Comparison of ENCODE assay signal across 10 mouse cellular contexts in the genomic region with DNA sequence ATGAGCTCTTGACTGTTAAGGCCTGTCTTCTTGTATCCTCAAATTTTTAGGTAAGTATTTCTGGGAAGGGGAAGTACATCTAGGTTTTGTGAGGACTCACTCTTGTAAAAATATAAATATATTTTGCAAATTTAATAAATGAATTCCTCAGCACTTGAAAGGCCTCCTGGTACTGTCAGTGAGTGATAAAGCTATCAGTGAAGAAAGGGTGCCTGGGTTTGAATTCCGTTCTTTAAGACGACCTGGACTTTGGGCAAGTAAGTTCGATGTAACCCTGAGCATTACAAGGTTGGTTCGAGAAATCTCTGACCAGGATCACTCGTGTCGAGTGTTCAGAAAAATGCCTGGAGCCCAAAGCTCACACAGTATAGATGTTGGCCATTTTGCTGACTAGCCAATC. TPM values are rescaled to one million over a fixed set of nuclear protein-coding genes. Genes with fewer than 3 reads are reported as not detected.
DNase-seq lines count a peak whose midpoint lies in the region; ATAC-seq and TF ChIP-seq lines count a peak whose summit lies in the region.
"Had no signal": no experiment of that assay in that cellular context is flagged by ENCODE, and none has a peak within 500 bp of the region (broad histone marks: within the 10 kb centered on the region; RNA-seq: fewer than 3 reads in every experiment).

No protein-coding gene starts in this region.

- no peak for DNase-seq in hindbrain, postnatal 0 days (ENCODE audit: low spot score)
- no peak for DNase-seq in neural tube, embryonic 10.5 days (ENCODE audit: extremely low spot score, low spot score)
- no peak for DNase-seq in limb, embryonic 11.5 days (ENCODE audit: low spot score)
- no peak for DNase-seq in testis, postnatal 10 days (ENCODE audit: low spot score)
- no peak for DNase-seq in adrenal gland, postnatal 36 days
- DNase-seq: cerebellum, adult 18-20 months; kidney, postnatal 10 days had no signal

- H3K4me1 ChIP-seq in hindbrain, embryonic 12.5 days: peaks cover 82% of the 10 kb centered on the region
- H3K4me1 ChIP-seq in hindbrain, postnatal 0 days (ENCODE audit: insufficient read depth, low read length): peaks cover 10% of the 10 kb centered on the region; the same call in 1 of the 2 replicates
- H3K4me1 ChIP-seq in neural tube, embryonic 13.5 days (replicated peaks): peaks cover 94% of the 10 kb centered on the region
- H3K4me1 ChIP-seq in limb, embryonic 11.5 days (ENCODE audit: control insufficient read depth, insufficient read depth, low read length): peaks cover 43% of the 10 kb centered on the region

- no peak overlapping the region for H3K4me3 ChIP-seq in hindbrain, embryonic 12.5 days
- no peak overlapping the region for H3K4me3 ChIP-seq in hindbrain, postnatal 0 days (ENCODE audit: low read length)
- no peak overlapping the region for H3K4me3 ChIP-seq in neural tube, embryonic 13.5 days
- H3K4me3 ChIP-seq in limb, embryonic 11.5 days (ENCODE audit: low read depth, low read length): no peak overlapping the region

- WGBS in hindbrain, embryonic 12.5 days: 83% methylated on average over 6 of the region's 6 CpGs
- 85% methylated on average over 6 of the region's 6 CpGs for WGBS in hindbrain, postnatal 0 days
- WGBS in neural tube, embryonic 13.5 days: 87% methylated on average over 6 of the region's 6 CpGs
- WGBS in limb, embryonic 11.5 days: 63% methylated on average over 6 of the region's 6 CpGs

- 0 out of 2 replicates have a peak overlapping the region, but pooled peaks have one; percentile 60 for H3K27ac ChIP-seq in hindbrain, embryonic 12.5 days
- H3K27ac ChIP-seq in hindbrain, postnatal 0 days: no peak overlapping the region
- peak overlapping the region; percentile 71 for H3K27ac ChIP-seq in neural tube, embryonic 13.5 days (replicated peaks)
- H3K27ac ChIP-seq in limb, embryonic 11.5 days (replicated peaks; ENCODE audit: low read depth, low read length): peak overlapping the region; percentile 96

- no peak for ATAC-seq in hindbrain, embryonic 12.5 days (ENCODE audit: low FRiP score)
- no peak for ATAC-seq in hindbrain, postnatal 0 days
- no peak for ATAC-seq in neural tube, embryonic 13.5 days (ENCODE audit: low read depth)
- no peak for ATAC-seq in limb, embryonic 11.5 days (ENCODE audit: insufficient number of reproducible peaks, low FRiP score, low TSS enrichment, low read depth)

- TF ChIP-seq CTCF in hindbrain, postnatal 0 days (IDR thresholded peaks at IDR 0.05; ENCODE audit: low read depth): no peak

- H3K9me3 ChIP-seq in hindbrain, embryonic 12.5 days (replicated peaks): no peaks in the 10 kb centered on the region
- H3K9me3 ChIP-seq in hindbrain, postnatal 0 days (ENCODE audit: low read length): no peaks in the 10 kb centered on the region
- no peaks in the 10 kb centered on the region for H3K9me3 ChIP-seq in neural tube, embryonic 13.5 days
- no peaks in the 10 kb centered on the region for H3K9me3 ChIP-seq in limb, embryonic 11.5 days (ENCODE audit: control insufficient read depth, low read length)
- H3K9me3 ChIP-seq: G1E had no signal

- H3K4me2 ChIP-seq in hindbrain, embryonic 12.5 days (replicated peaks): no peak overlapping the region
- no peak overlapping the region for H3K4me2 ChIP-seq in hindbrain, postnatal 0 days (ENCODE audit: low read depth, low read length)
- 0 out of 2 replicates have a peak overlapping the region, but pooled peaks have one; percentile 25 for H3K4me2 ChIP-seq in neural tube, embryonic 13.5 days
- peak overlapping the region; percentile 43 for H3K4me2 ChIP-seq in limb, embryonic 11.5 days (ENCODE audit: low read depth, severe bottlenecking)

- H3K36me3 ChIP-seq in hindbrain, embryonic 12.5 days: no peaks in the 10 kb centered on the region
- H3K36me3 ChIP-seq in hindbrain, postnatal 0 days (ENCODE audit: insufficient read depth, low read length): no peaks in the 10 kb centered on the region
- no peaks in the 10 kb centered on the region for H3K36me3 ChIP-seq in neural tube, embryonic 13.5 days
- 0 out of 2 replicates have a peak, but pooled peaks cover 2% of the 10 kb centered on the region for H3K36me3 ChIP-seq in limb, embryonic 11.5 days (ENCODE audit: control insufficient read depth, insufficient read depth, low read length)
- H3K36me3 ChIP-seq: G1E had no signal

- H3K27me3 ChIP-seq in hindbrain, embryonic 12.5 days: no peaks in the 10 kb centered on the region
- H3K27me3 ChIP-seq in hindbrain, postnatal 0 days (ENCODE audit: insufficient read depth, low read length): no peaks in the 10 kb centered on the region
- H3K27me3 ChIP-seq in neural tube, embryonic 13.5 days: no peaks in the 10 kb centered on the region
- H3K27me3 ChIP-seq in limb, embryonic 11.5 days (ENCODE audit: control insufficient read depth, insufficient read depth, low read length): no peaks in the 10 kb centered on the region

- H3K9ac ChIP-seq in hindbrain, embryonic 12.5 days: no peak overlapping the region
- H3K9ac ChIP-seq in hindbrain, postnatal 0 days (replicated peaks; ENCODE audit: low read length): no peak overlapping the region
- no peak overlapping the region for H3K9ac ChIP-seq in neural tube, embryonic 13.5 days
- no peak overlapping the region; the same call in 1 of the 2 replicates for H3K9ac ChIP-seq in limb, embryonic 11.5 days (ENCODE audit: low read length)

RNA-seq across cellular contexts. Expression of a gene that starts 7.1 kb away (rescaled TPM):
- polyA plus RNA-seq in hindbrain, embryonic 12.5 days (2016; fragmentation: Nextera tagmentation; extraction: Ambion mirVana): 891 and 928 TPM in 2 replicates
- total RNA-seq in hindbrain, postnatal 0 days (2014; rRNA removed): 180 and 194 TPM in 2 replicates
- polyA plus RNA-seq in hindbrain, postnatal 0 days (2015; fragmentation: Nextera tagmentation; extraction: Ambion mirVana): 317 and 348 TPM in 2 replicates
- polyA plus RNA-seq in neural tube, embryonic 13.5 days (2015; fragmentation: Nextera tagmentation; extraction: Ambion mirVana): 643 and 747 TPM in 2 replicates
- 840 and 843 TPM in 2 replicates for polyA plus RNA-seq in limb, embryonic 11.5 days (2014; fragmentation: Nextera tagmentation; extraction: Ambion mirVana)
- total RNA-seq in adrenal gland, postnatal 36 days (2021): 100 to 1,000 TPM; 284 to 529 TPM
- polyA plus RNA-seq: G1E had no signal

Comparison
In these comparisons a context has a peak if more than half of its experiments do, and no peak if none do; other contexts are left out.
1. H3K4me2 ChIP-seq: peak in neural tube, embryonic 13.5 days (single experiment) and limb, embryonic 11.5 days (single experiment); none in hindbrain, embryonic 12.5 days (single experiment) and hindbrain, postnatal 0 days (single experiment).